Mouse (Mus musculus) kidney, postnatal 0 days (tissue): ENCODE measurements around the gene Pdgfra. TPM values are rescaled to one million over a fixed set of nuclear protein-coding genes. Genes with fewer than 3 reads are reported as not detected.

ENCODE experiments used
- ATAC-seq: fragments of 200-750 bp; cut with Nextera tagmentation; replicated peaks from 2 replicates; pipeline ENCODE4 v1.8.0; 2017; ENCODE audit warnings: low read depth, moderate number of reproducible peaks, moderate TSS enrichment, moderate library complexity; ENCODE audit not compliant: low FRiP score
- DNase-seq: peaks from one replicate; pipeline ENCODE4 v3.0.0-alpha.2; 2016; ENCODE audit warnings: low spot score
- H3K27ac ChIP-seq: fragments of 300-500 bp; sonication (generic); 2 replicates; pipeline ENCODE4 v1.5.1; 2014; ENCODE audit warnings: mild to moderate bottlenecking
- H3K27me3 ChIP-seq: fragments of 300-500 bp; sonication (generic); 2 replicates; pipeline ENCODE4 v1.6.1; 2014; ENCODE audit warnings: low read length, mixed read lengths; ENCODE audit not compliant: insufficient read depth
- H3K36me3 ChIP-seq: fragments of 300-500 bp; sonication (generic); 2 replicates; pipeline ENCODE4 v1.6.1; 2014; ENCODE audit warnings: low read length, mixed read lengths; ENCODE audit not compliant: insufficient read depth
- H3K4me1 ChIP-seq: fragments of 300-500 bp; sonication (generic); replicated peaks from 2 replicates; pipeline ENCODE4 v1.6.1; 2014; ENCODE audit warnings: antibody characterized with exemption, low read length, mixed read lengths; ENCODE audit not compliant: insufficient read depth
- H3K4me2 ChIP-seq: fragments of 300-500 bp; sonication (generic); 2 replicates; pipeline ENCODE4 v1.6.1; 2014; ENCODE audit warnings: mild to moderate bottlenecking, low read length, moderate library complexity, mixed read lengths
- H3K4me3 ChIP-seq: fragments of 300-500 bp; sonication (generic); replicated peaks from 2 replicates; pipeline ENCODE4 v1.5.1; 2014; ENCODE audit warnings: low read depth, low read length
- H3K9ac ChIP-seq: fragments of 300-500 bp; sonication (generic); 2 replicates; pipeline ENCODE4 v1.6.1; 2014; ENCODE audit warnings: low read depth, low read length
- H3K9me3 ChIP-seq: fragments of 300-500 bp; sonication (generic); replicated peaks from 2 replicates; pipeline ENCODE4 v1.6.1; 2016; ENCODE audit warnings: low read length, inconsistent platforms, mixed read lengths
- CTCF ChIP-seq: IDR thresholded peaks from 2 replicates; pipeline ENCODE4 v1.5.1; 2016; ENCODE audit warnings: antibody characterized with exemption, low read depth, mild to moderate bottlenecking, moderate library complexity
- WGBS: fragments of 180-500 bp; shearing (Covaris S2); extraction: QIAGEN DNeasy Blood & Tissue Kit; methylation state at CpG from one replicate; pipeline ENCODE4 v1.1.7; 2014; 5-methylcytosine and 5-hydroxymethylcytosine counted together
- microRNA-seq: library from miRNA; unstranded; fragments of <30 nt; microRNA quantifications from one replicate; pipeline ENCODE4, GENCODE M21; 2016
- polyA plus RNA-seq: library from polyadenylated mRNA; unstranded; fragments of >200 nt; fragmentation: Nextera tagmentation; extraction: Ambion mirVana; gene quantifications from 2 replicates; pipeline ENCODE4 v1.2.1, GENCODE M21; 2015

Gene Pdgfra
- polyA plus RNA-seq, 1 experiment from 2014 or later = 23.8 TPM

GRCm38 (mm10) chr5:75238928-75239777, 87.1 kb downstream of the Pdgfra start:
- Histone ChIP-seq H3K36me3 (no peaks in the 10 kb centered on the region), H3K4me1 (no peaks in the 10 kb centered on the region), H3K9ac (no peak overlapping the region), H3K4me2 (no peak overlapping the region), H3K27ac (no peak overlapping the region), H3K4me3 (no peak overlapping the region), H3K9me3 (no peaks in the 10 kb centered on the region), H3K27me3 (no peaks in the 10 kb centered on the region)
- ATAC-seq (no peak), DNase-seq (peak; percentile 7)
- no peak for TF ChIP-seq CTCF
- WGBS = 72% methylated on average over 15 of the region's 15 CpGs

- H3K9ac ChIP-seq = no peak overlapping the region
- H3K4me3 ChIP-seq = no peak overlapping the region
- no peak overlapping the region for H3K4me2 ChIP-seq
- WGBS = 41% methylated on average over 25 of the region's 25 CpGs
- DNase-seq (no peak), ATAC-seq (no peak)
- no peaks in the 10 kb centered on the region for H3K4me1 ChIP-seq
- TF ChIP-seq CTCF = no peak
- H3K9me3 ChIP-seq = no peaks in the 10 kb centered on the region
- H3K36me3 ChIP-seq = no peaks in the 10 kb centered on the region
- no peak overlapping the region for H3K27ac ChIP-seq
- H3K27me3 ChIP-seq = no peaks in the 10 kb centered on the region
Observed at GRCm38 (mm10) chr5:75247070-75247740, 95.1 kb downstream of the Pdgfra start.

Small RNA genes lying within 50 kb of the gene (microRNA-seq; reads per million reads assigned to microRNA genes)
- gene Mir7025 = 0.80 reads per million

Other genes with a start within 250 kb of the Pdgfra start
- 43.3 and 51.3 TPM in 2 replicates for gene Chic2, start 107.5 kb upstream of the Pdgfra start, polyA plus RNA-seq
- gene Gsx2, start 76.7 kb upstream of the Pdgfra start, polyA plus RNA-seq = not detected in 2 replicates